Mouse (Mus musculus) neural tube, embryonic 13.5 days (tissue): ENCODE measurements at regions not wholly inside any gene's neighbourhood (a gene's known extent, or its start where the extent isn't known, plus 50 kb on each side); places are given as distances from the start of the nearest gene placed in this dataset.

Experiments
- ATAC-seq: fragments of 200-750 bp; cut with Nextera tagmentation; 2 replicates; pipeline ENCODE4 v1.8.0; 2017; ENCODE audit warnings: low read depth, mild to moderate bottlenecking, moderate TSS enrichment, moderate library complexity
- H3K27ac ChIP-seq: fragments of 300-500 bp; sonication (generic); replicated peaks from 2 replicates; pipeline ENCODE4 v1.5.1; 2015; ENCODE audit warnings: moderate library complexity, mild to moderate bottlenecking, inconsistent platforms
- H3K27me3 ChIP-seq: fragments of 300-500 bp; sonication (generic); 2 replicates; pipeline ENCODE4 v1.6.1; 2015; ENCODE audit warnings: mild to moderate bottlenecking, inconsistent platforms
- H3K36me3 ChIP-seq: fragments of 300-500 bp; sonication (generic); 2 replicates; pipeline ENCODE4 v1.6.1; 2015; ENCODE audit warnings: mild to moderate bottlenecking, inconsistent platforms
- H3K4me1 ChIP-seq: fragments of 300-500 bp; sonication (generic); replicated peaks from 2 replicates; pipeline ENCODE4 v1.6.1; 2015; ENCODE audit warnings: inconsistent platforms
- H3K4me2 ChIP-seq: fragments of 300-500 bp; sonication (generic); 2 replicates; pipeline ENCODE4 v1.6.1; 2015; ENCODE audit warnings: inconsistent platforms, mild to moderate bottlenecking, moderate library complexity
- H3K4me3 ChIP-seq: fragments of 300-500 bp; sonication (generic); 2 replicates; pipeline ENCODE4 v1.5.1; 2015; ENCODE audit warnings: mild to moderate bottlenecking, inconsistent platforms
- H3K9ac ChIP-seq: fragments of 300-500 bp; sonication (generic); 2 replicates; pipeline ENCODE4 v1.6.1; 2015; ENCODE audit warnings: moderate library complexity, mild to moderate bottlenecking, inconsistent platforms
- H3K9me3 ChIP-seq: fragments of 300-500 bp; sonication (generic); 2 replicates; pipeline ENCODE4 v1.6.1; 2016; ENCODE audit warnings: inconsistent platforms
- WGBS: fragments of 180-500 bp; shearing (Covaris S2); methylation state at CpG from one replicate; pipeline ENCODE4 v1.1.7; 2015; 5-methylcytosine and 5-hydroxymethylcytosine counted together

DNA sequence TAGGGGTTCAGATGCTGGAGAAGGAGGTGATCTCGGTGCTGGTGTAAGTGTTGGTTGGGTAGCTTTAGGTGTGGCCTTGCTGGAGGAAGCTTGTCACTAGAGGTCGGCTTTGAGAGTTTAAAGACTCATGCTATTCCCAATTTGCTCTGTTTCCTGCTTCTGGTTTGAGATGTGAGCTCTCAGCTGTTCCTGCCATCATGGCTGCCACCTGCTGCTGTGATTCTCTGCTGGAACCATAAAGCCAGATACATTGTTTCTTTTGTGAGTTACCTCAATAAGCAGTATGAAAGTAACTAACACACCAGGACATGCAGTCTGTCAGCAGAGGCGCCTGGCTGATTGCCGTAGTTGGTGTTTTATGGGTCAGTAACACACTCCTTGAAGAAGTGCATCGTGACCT lies 94.2 kb upstream of the Tut7 start:
- Histone ChIP-seq H3K4me3 (no peak overlapping the region), H3K4me1 (peaks cover 5% of the 10 kb centered on the region; the same call in 1 of the 2 replicates), H3K27me3 (no peaks in the 10 kb centered on the region), H3K9me3 (no peaks in the 10 kb centered on the region), H3K36me3 (no peaks in the 10 kb centered on the region), H3K27ac (no peak overlapping the region), H3K9ac (no peak overlapping the region), H3K4me2 (no peak overlapping the region)
- no peak for ATAC-seq
- 64% methylated on average over 5 of the region's 5 CpGs for WGBS

DNA sequence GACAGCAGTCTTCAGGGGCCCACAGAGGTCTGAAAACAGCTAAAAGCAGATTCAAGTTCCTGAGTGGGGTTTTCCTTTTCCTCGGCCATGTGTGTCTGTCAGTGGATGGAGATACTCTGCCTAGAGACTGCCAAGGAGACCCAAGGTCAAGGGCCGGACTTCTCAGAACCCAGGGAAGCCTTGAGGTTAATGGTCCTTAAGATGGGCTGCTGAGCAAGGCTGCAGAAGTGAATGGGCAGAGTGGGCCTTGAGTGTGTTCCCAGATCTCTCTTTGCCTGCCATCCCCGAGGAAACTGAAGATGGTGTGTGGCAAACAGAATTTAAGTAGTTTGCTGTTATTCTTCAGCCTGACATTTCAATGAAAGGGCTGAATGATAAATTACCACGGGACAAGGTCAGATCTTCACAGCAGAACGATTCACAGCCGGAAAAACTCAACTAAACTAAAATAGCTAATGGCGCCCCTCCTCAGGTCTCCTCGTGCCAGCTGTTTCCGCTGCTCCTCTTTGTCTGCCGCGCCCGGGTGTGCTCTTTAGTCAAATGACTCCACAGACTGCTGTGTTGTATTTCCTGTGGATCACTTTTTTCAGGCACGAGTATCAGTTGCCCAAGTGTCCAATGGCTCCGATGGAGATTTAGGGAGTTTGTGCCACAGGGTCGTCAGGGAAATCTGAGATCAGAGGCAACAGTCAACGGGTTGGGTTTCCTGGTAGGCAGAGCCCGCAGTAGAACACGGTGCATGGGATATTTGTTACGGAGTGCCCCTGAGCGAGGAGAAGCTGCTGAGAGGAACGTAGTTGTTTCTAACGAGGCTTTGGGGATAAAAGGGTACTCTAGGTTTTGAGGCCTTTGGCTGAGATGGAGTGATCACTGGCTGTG lies 93.5 kb upstream of the Tut7 start:
- no peak for ATAC-seq
- H3K27ac ChIP-seq, result no peak overlapping the region
- 56% methylated on average over 22 of the region's 22 CpGs for WGBS

DNA sequence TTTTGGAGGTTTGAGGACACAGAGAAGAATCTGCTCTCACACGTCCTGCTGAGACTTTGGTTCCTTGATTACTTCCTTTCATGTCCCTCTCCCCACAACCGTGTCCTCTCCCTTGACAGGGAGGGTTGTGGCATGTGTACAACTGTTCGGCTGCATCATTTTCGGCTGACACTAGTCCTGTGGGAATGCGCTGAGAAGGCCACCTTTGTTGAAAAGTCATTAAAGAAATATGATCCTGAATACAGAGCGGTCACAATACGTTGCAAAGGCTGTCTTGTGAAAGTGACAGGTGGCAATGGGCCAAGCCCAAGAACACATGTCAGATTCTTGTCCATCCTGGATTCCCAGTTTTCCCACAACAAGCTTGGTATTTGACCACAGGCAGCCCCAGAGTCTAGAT lies 92.8 kb upstream of the Tut7 start:
- Histone ChIP-seq H3K27me3 (no peaks in the 10 kb centered on the region), H3K9me3 (no peaks in the 10 kb centered on the region), H3K4me2 (no peak overlapping the region), H3K4me3 (no peak overlapping the region), H3K9ac (no peak overlapping the region), H3K27ac (no peak overlapping the region), H3K4me1 (peaks cover 11% of the 10 kb centered on the region), H3K36me3 (no peaks in the 10 kb centered on the region)
- no peak for ATAC-seq
- 68% methylated on average over 7 of the region's 7 CpGs for WGBS

More for the DNA sequence above, 93.5 kb upstream of the Tut7 start:
- Histone ChIP-seq H3K4me2 (no peak overlapping the region), H3K9me3 (no peaks in the 10 kb centered on the region), H3K4me3 (no peak overlapping the region), H3K27me3 (no peaks in the 10 kb centered on the region), H3K4me1 (peaks cover 5% of the 10 kb centered on the region; the same call in 1 of the 2 replicates), H3K9ac (no peak overlapping the region), H3K36me3 (no peaks in the 10 kb centered on the region)

DNA sequence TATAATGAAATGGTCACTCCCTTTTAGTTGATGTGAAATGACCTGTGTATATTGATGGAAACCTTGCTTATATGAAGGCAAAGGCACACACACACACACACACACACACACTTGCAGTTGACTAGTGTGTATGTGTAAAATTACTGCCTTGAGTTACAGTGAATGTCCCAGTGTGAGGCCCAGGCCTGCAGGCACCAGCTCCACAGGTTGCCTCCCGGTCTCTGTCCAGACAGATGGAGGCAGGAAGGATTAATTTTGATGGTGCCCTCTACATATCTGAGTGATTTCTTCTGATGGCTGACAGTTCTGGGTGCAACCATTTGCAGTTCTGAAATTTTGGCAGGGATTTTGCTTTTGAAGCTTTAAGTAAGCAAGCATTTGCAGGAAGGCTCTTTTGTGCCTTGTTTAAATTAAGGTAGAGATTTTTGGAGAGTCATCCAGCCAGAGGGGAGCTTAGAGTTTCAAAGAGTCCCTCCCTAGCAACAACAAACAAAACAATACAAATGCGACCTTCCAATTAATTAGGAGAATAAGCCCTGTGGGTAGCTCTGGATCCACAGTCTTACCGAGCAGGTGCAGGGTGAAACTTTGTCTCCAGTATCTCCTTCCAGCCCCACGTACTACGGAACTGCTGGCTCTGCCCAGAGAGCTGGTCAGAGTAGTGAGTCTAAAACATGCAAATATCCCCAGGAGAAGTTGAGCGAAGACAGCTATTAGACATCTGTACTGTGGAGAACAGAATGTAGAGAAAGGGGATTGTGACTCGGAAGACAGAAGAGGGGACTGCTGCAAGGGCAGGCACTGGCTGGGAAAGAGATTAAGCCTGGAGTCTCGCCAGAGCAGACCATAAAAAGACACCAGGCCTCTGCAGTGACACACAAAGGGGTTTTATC lies 87.5 kb upstream of the Tut7 start:
- H3K27ac ChIP-seq, result no peak overlapping the region
- H3K27me3 ChIP-seq, result no peaks in the 10 kb centered on the region
- H3K9ac ChIP-seq, result no peak overlapping the region
- no peak overlapping the region for H3K4me2 ChIP-seq
- H3K36me3 ChIP-seq, result no peaks in the 10 kb centered on the region
- WGBS, result 19% methylated on average over 8 of the region's 8 CpGs
- no peak overlapping the region for H3K4me3 ChIP-seq
- no peaks in the 10 kb centered on the region for H3K9me3 ChIP-seq
- peak; percentile 53; the same call in 1 of the 2 replicates for ATAC-seq
- H3K4me1 ChIP-seq, result peaks cover 23% of the 10 kb centered on the region

DNA sequence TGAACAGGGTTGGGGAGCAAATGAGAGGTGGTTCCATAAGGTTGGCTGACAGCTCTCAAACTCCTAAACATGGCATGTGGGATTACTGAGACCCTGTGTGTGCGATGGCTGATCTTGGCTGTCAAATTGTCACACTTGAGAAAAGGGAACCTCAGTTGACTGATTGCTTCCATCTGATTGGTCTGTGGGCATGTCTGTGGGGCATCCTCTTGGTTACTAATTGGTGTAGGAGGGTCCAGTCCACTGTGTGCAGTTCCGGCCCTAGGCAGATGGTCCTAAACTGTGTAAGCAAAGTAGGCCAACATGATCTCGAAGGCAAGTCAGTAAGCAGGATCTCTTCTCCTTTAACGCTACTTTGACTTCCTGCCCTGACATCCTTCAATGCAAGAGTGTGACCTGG lies 86.5 kb upstream of the Tut7 start:
- no peaks in the 10 kb centered on the region for H3K9me3 ChIP-seq
- no peak overlapping the region for H3K4me3 ChIP-seq
- H3K4me1 ChIP-seq, result peaks cover 25% of the 10 kb centered on the region
- H3K36me3 ChIP-seq, result no peaks in the 10 kb centered on the region
- H3K27me3 ChIP-seq, result no peaks in the 10 kb centered on the region
- no peak overlapping the region for H3K27ac ChIP-seq
- WGBS, result 89% methylated on average over 4 of the region's 4 CpGs
- ATAC-seq, result no peak
- no peak overlapping the region for H3K4me2 ChIP-seq
- H3K9ac ChIP-seq, result no peak overlapping the region

DNA sequence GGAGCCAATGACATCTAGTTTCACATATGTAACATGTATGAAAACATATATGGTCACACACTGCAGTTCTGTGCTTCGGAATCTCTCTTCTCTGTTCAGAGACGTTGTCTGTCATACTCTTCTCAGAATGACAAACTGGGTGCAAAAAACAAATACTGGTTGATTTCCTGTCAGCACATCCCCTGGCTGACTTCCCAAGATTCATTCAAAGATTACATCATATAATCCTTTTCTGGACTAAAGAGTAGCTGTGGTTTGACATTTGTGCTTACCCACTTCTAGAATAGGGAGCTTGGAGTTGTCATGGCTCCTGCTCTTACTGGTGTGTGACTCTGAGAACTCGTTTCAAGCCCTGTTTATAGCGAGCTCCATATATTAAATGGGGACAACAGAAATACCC lies 85.8 kb upstream of the Tut7 start:
- WGBS, result 93% methylated on average over 4 of the region's 4 CpGs
- Histone ChIP-seq H3K27ac (no peak overlapping the region), H3K4me1 (peaks cover 25% of the 10 kb centered on the region), H3K4me3 (no peak overlapping the region), H3K9ac (no peak overlapping the region), H3K9me3 (no peaks in the 10 kb centered on the region), H3K36me3 (no peaks in the 10 kb centered on the region), H3K4me2 (no peak overlapping the region), H3K27me3 (no peaks in the 10 kb centered on the region)
- ATAC-seq, result no peak

DNA sequence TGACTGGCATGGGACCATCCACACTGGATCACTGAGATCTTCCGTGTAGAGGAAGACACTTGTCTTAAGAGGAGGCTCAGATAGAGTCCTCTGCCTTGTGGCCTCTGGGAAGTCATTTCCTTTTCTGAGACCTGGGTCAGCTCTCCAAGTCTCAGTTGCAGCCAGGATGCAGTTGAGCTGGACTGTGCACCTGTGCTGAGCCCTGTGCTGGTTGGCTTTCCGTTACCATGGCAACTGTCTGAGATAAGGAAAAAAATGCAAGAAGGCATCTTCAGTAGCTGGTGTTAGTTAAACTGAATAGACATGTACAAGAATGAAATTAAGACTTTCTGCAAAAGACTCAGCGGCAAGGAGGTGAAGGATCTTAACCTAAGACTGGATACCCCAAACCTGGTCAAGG lies 82.5 kb upstream of the Tut7 start:
- H3K9ac ChIP-seq, result no peak overlapping the region
- no peak overlapping the region for H3K4me3 ChIP-seq
- no peak for ATAC-seq
- 75% methylated on average over 3 of the region's 3 CpGs for WGBS
- H3K9me3 ChIP-seq, result no peaks in the 10 kb centered on the region
- H3K27me3 ChIP-seq, result no peaks in the 10 kb centered on the region
- H3K27ac ChIP-seq, result no peak overlapping the region
- H3K4me1 ChIP-seq, result peaks cover 16% of the 10 kb centered on the region
- no peak overlapping the region for H3K4me2 ChIP-seq
- no peaks in the 10 kb centered on the region for H3K36me3 ChIP-seq

DNA sequence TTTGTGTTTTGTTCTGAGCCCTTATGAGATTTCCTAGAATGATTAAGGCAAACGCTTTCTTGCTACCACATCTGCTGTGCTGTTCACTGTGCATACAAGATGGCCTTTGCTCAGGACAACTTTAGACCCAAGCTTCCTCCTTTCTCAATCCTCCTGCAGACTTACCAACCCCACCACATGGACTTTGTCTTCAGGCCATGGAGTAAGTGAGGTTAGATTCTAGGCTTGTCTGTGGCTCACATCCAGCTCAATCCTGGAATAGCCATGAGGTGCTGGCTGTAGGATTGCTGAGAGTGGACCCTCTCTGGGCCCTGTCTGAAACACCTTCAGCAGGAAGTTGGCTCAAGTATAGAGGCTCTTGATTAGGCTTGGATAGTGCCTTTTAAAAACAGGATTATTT lies 81.5 kb upstream of the Tut7 start:
- Histone ChIP-seq H3K4me3 (no peak overlapping the region), H3K27ac (no peak overlapping the region), H3K9ac (no peak overlapping the region), H3K27me3 (no peaks in the 10 kb centered on the region), H3K9me3 (no peaks in the 10 kb centered on the region), H3K4me2 (no peak overlapping the region), H3K4me1 (0 out of 2 replicates have a peak, but pooled peaks cover 6% of the 10 kb centered on the region), H3K36me3 (no peaks in the 10 kb centered on the region)
- WGBS, result 93% methylated on average over 1 of the region's 1 CpGs
- ATAC-seq, result no peak

DNA sequence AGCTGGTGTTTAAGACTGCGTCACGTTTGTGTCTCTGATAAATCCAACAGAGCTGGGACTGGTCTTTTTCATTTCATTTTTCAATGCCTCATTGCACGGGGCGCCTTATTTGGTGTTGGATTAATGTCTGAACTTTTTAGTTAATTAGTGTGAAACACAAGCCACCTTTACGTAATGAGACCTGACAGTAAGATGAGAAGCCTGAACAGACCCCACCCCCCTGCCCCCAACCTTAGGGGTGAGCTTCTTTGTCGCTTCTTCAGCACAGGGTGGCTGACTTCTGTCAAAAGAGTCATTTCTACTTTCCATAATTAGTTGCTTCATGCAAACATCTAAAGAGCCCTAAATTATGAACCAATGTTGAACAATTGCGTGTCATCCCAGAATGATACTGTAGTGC lies 76.6 kb upstream of the Tut7 start:
- H3K36me3 ChIP-seq, result no peaks in the 10 kb centered on the region
- H3K9ac ChIP-seq, result no peak overlapping the region
- no peak overlapping the region for H3K4me2 ChIP-seq
- H3K27ac ChIP-seq, result no peak overlapping the region
- no peaks in the 10 kb centered on the region for H3K9me3 ChIP-seq
- no peak for ATAC-seq
- WGBS, result 86% methylated on average over 7 of the region's 7 CpGs
- no peaks in the 10 kb centered on the region for H3K27me3 ChIP-seq
- no peaks in the 10 kb centered on the region for H3K4me1 ChIP-seq
- H3K4me3 ChIP-seq, result no peak overlapping the region

DNA sequence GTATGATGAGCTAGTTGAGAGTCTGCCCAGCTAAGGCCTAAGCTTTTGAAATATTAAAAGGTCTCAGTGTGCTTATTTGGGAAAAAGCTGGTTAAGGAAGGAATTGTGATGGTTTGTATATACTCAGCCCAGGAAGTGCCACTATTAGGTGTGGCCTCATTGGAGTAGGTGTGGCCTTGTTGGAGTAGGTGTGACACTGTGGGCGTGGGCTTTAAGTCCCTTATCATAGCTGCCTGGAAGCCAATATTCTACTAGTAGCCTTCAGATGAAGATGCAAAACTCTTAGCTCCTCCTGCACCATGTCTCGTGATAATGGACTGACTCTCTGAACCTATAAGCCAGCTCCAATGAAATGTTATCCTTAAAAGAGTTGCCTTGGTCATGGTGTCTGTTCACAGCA lies 72.8 kb upstream of the Tut7 start:
- peaks cover 21% of the 10 kb centered on the region for H3K4me1 ChIP-seq
- H3K36me3 ChIP-seq, result no peaks in the 10 kb centered on the region
- H3K9me3 ChIP-seq, result no peaks in the 10 kb centered on the region
- no peak overlapping the region for H3K4me2 ChIP-seq
- ATAC-seq, result no peak
- no peak overlapping the region for H3K4me3 ChIP-seq
- H3K27me3 ChIP-seq, result 0 out of 2 replicates have a peak, but pooled peaks cover 3% of the 10 kb centered on the region
- WGBS, result 93% methylated on average over 2 of the region's 2 CpGs
- H3K27ac ChIP-seq, result no peak overlapping the region
- no peak overlapping the region for H3K9ac ChIP-seq

DNA sequence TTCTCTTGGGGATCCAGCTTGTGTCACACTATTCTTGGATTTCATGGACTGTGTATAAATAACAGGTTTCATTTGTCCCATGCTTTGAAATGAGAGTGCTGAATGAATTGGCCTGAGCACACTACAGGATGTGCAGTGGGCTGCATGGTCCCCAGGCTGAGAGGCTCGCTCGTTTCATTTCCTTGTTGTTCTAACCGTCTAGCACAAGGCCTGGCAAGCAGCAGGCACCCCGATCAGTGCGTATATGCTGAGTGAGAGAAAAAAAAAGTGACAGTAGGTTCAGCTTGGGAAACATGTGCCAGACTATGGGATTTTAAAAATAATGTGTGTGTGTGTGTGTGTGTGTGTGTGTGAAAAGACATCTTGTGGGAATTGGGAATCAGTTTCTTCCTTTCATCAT lies 71.1 kb upstream of the Tut7 start:
- H3K4me1 ChIP-seq, result peaks cover 26% of the 10 kb centered on the region
- no peak overlapping the region for H3K4me3 ChIP-seq
- no peaks in the 10 kb centered on the region for H3K9me3 ChIP-seq
- 0 out of 2 replicates have a peak, but pooled peaks cover 3% of the 10 kb centered on the region for H3K27me3 ChIP-seq
- H3K4me2 ChIP-seq, result no peak overlapping the region
- no peak overlapping the region for H3K9ac ChIP-seq
- no peak for ATAC-seq
- no peak overlapping the region for H3K27ac ChIP-seq
- 60% methylated on average over 5 of the region's 5 CpGs for WGBS
- no peaks in the 10 kb centered on the region for H3K36me3 ChIP-seq

DNA sequence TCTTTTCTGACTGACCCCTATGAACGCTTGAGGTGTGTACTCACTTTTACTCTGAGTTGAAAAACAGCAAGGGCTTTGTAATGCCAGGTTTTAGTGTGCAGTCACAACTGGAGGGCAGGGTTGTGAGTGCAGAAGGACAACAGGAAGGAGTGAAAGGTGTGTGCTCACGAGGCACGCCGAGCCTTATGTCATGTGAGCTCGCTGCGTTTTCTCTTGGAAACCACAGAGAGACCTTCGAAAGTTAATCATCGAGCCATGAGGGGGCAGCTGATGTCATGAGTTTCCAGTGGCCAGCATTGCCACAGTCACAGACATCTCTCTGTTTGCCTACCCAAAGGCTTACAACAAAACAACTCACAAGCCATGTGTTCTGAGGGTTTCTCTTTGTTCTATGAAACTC lies 70.0 kb upstream of the Tut7 start:
- WGBS, result 47% methylated on average over 8 of the region's 8 CpGs
- Histone ChIP-seq H3K27me3 (0 out of 2 replicates have a peak, but pooled peaks cover 3% of the 10 kb centered on the region), H3K4me2 (no peak overlapping the region), H3K4me1 (peaks cover 26% of the 10 kb centered on the region), H3K36me3 (no peaks in the 10 kb centered on the region), H3K4me3 (no peak overlapping the region), H3K27ac (no peak overlapping the region), H3K9me3 (no peaks in the 10 kb centered on the region), H3K9ac (no peak overlapping the region)
- no peak for ATAC-seq
